Mouse (Mus musculus): Measurements from ENCODE around the gene Gm11541.

- TF ChIP-seq GATA1 (IDR thresholded peaks at IDR 0.05; ENCODE audit: borderline replicate concordance, low read length) (no peak), FLI1 (IDR thresholded peaks at IDR 0.05; ENCODE audit: low read length) (no peak)
Observed at GRCm38 (mm10) chr11:94682427-94682826, 21.9 kb downstream of the Gm11541 start.
